In the genomic region with DNA sequence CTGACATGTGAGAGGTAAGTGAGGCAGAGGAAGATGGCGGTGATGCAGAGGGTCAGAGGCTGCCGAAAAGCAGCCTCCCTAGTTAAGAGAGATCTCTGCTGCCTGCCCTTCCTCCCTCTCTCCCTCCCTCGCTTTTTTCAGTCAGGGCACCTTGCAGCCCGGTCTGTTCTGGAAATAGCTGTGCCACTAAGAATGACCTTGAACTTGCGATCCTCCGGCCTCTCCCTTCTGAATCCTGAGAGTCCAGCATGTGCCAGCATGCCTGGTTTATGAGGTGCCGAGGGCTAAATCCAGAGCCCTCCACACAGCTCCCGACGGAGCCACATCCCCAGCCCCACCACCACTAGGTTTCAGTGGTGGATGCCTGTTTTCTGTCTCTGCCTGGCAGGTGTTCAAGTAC, we compare ENCODE assay signal across 13 mouse cellular contexts. TPM values are rescaled to one million over a fixed set of nuclear protein-coding genes. Genes with fewer than 3 reads are reported as not detected.
A peak's percentile ranks its signal among the peaks of the same experiment; 100 is the strongest.
DNase-seq lines count a peak whose midpoint lies in the region; ATAC-seq and TF ChIP-seq lines count a peak whose summit lies in the region.
"Had no signal": no experiment of that assay in that cellular context is flagged by ENCODE, and none has a peak within 500 bp of the region (broad histone marks: within the 10 kb centered on the region; RNA-seq: fewer than 3 reads in every experiment).

No protein-coding gene starts in this region.

- no peak for ATAC-seq in heart, embryonic 14.5 days (ENCODE audit: insufficient number of reproducible peaks, insufficient read depth, low FRiP score, low read depth)
- no peak for ATAC-seq in embryonic facial prominence, embryonic 14.5 days (ENCODE audit: low read depth)
- ATAC-seq in stomach, embryonic 14.5 days (ENCODE audit: insufficient number of reproducible peaks, insufficient read depth, low FRiP score, low read depth) = no peak
- ATAC-seq: inflammation-experienced regulatory T-cells, adult 6 months; Patski had no signal

- no peak overlapping the region for H3K4me2 ChIP-seq in heart, embryonic 14.5 days (ENCODE audit: low read length)
- H3K4me2 ChIP-seq in embryonic facial prominence, embryonic 14.5 days (ENCODE audit: low read depth, low read length) = no peak overlapping the region
- no peak overlapping the region for H3K4me2 ChIP-seq in stomach, embryonic 14.5 days (replicated peaks; ENCODE audit: low read depth, low read length)

- 27% methylated on average over 9 of the region's 9 CpGs for WGBS in heart, embryonic 14.5 days
- 71% methylated on average over 9 of the region's 9 CpGs for WGBS in embryonic facial prominence, embryonic 14.5 days
- 59% methylated on average over 9 of the region's 9 CpGs for WGBS in stomach, embryonic 14.5 days

- peaks cover 33% of the 10 kb centered on the region for H3K36me3 ChIP-seq in heart, embryonic 14.5 days (ENCODE audit: control insufficient read depth, insufficient read depth, low read length)
- H3K36me3 ChIP-seq in embryonic facial prominence, embryonic 14.5 days (ENCODE audit: control insufficient read depth, insufficient read depth, low read length) = peaks cover 17% of the 10 kb centered on the region
- peaks cover 10% of the 10 kb centered on the region for H3K36me3 ChIP-seq in stomach, embryonic 14.5 days (ENCODE audit: control insufficient read depth, insufficient read depth, low read length)

- H3K9ac ChIP-seq in heart, embryonic 14.5 days (ENCODE audit: low read length) = peak overlapping the region; percentile 35; the same call in 1 of the 2 replicates
- H3K9ac ChIP-seq in embryonic facial prominence, embryonic 14.5 days (ENCODE audit: low read depth, low read length) = 0 out of 2 replicates have a peak overlapping the region, but pooled peaks have one; percentile 2
- no peak overlapping the region for H3K9ac ChIP-seq in stomach, embryonic 14.5 days (replicated peaks; ENCODE audit: low read depth, low read length)
- H3K9ac ChIP-seq: liver, embryonic 14.5 days had no signal

- no peak for TF ChIP-seq CTCF in left cerebral cortex, adult 2 months (IDR thresholded peaks at IDR 0.05)

- no peak overlapping the region for H3K4me3 ChIP-seq in heart, embryonic 14.5 days (ENCODE audit: control insufficient read depth in 1 of 2, insufficient read depth in 1 of 2, low read depth in 1 of 2, low read length in 2 of 2)
- no peak overlapping the region for H3K4me3 ChIP-seq in left cerebral cortex, adult 2 months
- no peak overlapping the region for H3K4me3 ChIP-seq in embryonic facial prominence, embryonic 14.5 days (ENCODE audit: low read depth, low read length)
- H3K4me3 ChIP-seq in stomach, embryonic 14.5 days (ENCODE audit: low read depth, low read length) = no peak overlapping the region

- H3K27ac ChIP-seq in heart, embryonic 14.5 days (replicated peaks in 1 of 2; ENCODE audit: control insufficient read depth in 1 of 2, insufficient read depth in 1 of 2, low read depth in 2 of 2, low read length in 2 of 2) = peak overlapping the region; percentile 91 to 93
- peak overlapping the region; percentile 70 for H3K27ac ChIP-seq in left cerebral cortex, adult 2 months
- H3K27ac ChIP-seq in embryonic facial prominence, embryonic 14.5 days (replicated peaks; ENCODE audit: low read depth, low read length) = no peak overlapping the region
- H3K27ac ChIP-seq in stomach, embryonic 14.5 days (ENCODE audit: low read length) = peak overlapping the region; percentile 80; the same call in 1 of the 2 replicates
- H3K27ac ChIP-seq: liver, embryonic 14.5 days had no signal

- H3K27me3 ChIP-seq in heart, embryonic 14.5 days (ENCODE audit: control insufficient read depth, insufficient read depth, low read length) = no peaks in the 10 kb centered on the region
- no peaks in the 10 kb centered on the region for H3K27me3 ChIP-seq in embryonic facial prominence, embryonic 14.5 days (replicated peaks; ENCODE audit: control insufficient read depth, insufficient read depth, low read length)
- H3K27me3 ChIP-seq in stomach, embryonic 14.5 days (ENCODE audit: control insufficient read depth, insufficient read depth, low read length) = no peaks in the 10 kb centered on the region
- H3K27me3 ChIP-seq: Patski had no signal

- no peaks in the 10 kb centered on the region for H3K9me3 ChIP-seq in heart, embryonic 14.5 days (ENCODE audit: control insufficient read depth, low read length)
- H3K9me3 ChIP-seq in embryonic facial prominence, embryonic 14.5 days (ENCODE audit: control insufficient read depth, low read length) = no peaks in the 10 kb centered on the region
- H3K9me3 ChIP-seq in stomach, embryonic 14.5 days (ENCODE audit: control insufficient read depth, low read depth, low read length) = no peaks in the 10 kb centered on the region

- DNase-seq in heart, adult 11 months = no peak
- DNase-seq in left cerebral cortex, adult 2 months (ENCODE audit: extremely low spot score in 1 of 2, low spot score in 2 of 2) = no peak
- no peak for DNase-seq in left cerebral cortex, adult 11 months (ENCODE audit: low spot score)
- DNase-seq in embryonic facial prominence, embryonic 14.5 days (ENCODE audit: low spot score) = no peak
- no peak for DNase-seq in frontal cortex, postnatal 36 days (ENCODE audit: low spot score in 2 of 2)
- DNase-seq: adrenal gland, adult 2 months; cerebellum, adult 9-10 months; thymus, postnatal 4 days had no signal

- intact Hi-C loops in left cerebral cortex, adult 2 months (cut with DNase I) = loop anchor here (5.0 kb wide), 1 partner anchor 326 kb away; no protein-coding TSS in a partner anchor

- peaks cover 27 to 59% of the 10 kb centered on the region in 2 experiments for H3K4me1 ChIP-seq in heart, embryonic 14.5 days (ENCODE audit: control insufficient read depth in 2 of 2, insufficient read depth in 2 of 2, low read length in 2 of 2)
- H3K4me1 ChIP-seq in embryonic facial prominence, embryonic 14.5 days (ENCODE audit: control insufficient read depth, insufficient read depth, low read length) = no peaks in the 10 kb centered on the region
- H3K4me1 ChIP-seq in stomach, embryonic 14.5 days (ENCODE audit: control insufficient read depth, insufficient read depth, low read length) = peaks cover 11% of the 10 kb centered on the region

RNA-seq across cellular contexts. Expression of a gene that starts 49.6 kb away (rescaled TPM):
- polyA plus RNA-seq in heart, embryonic 14.5 days (2014; fragmentation: Nextera tagmentation; extraction: Ambion mirVana) = 106 and 115 TPM in 2 replicates
- 100 to 1,000 TPM; 100 to 102 TPM for total RNA-seq in left cerebral cortex, adult 2 months (2021)
- polyA plus RNA-seq in embryonic facial prominence, embryonic 14.5 days (2014; fragmentation: Nextera tagmentation; extraction: Ambion mirVana) = 139 and 160 TPM in 2 replicates
- 233 and 235 TPM in 2 replicates for polyA plus RNA-seq in stomach, embryonic 14.5 days (2014; fragmentation: Nextera tagmentation; extraction: Ambion mirVana)
